ENCODE assay signal across 13 mouse cellular contexts in genomic region chr7:142092991-142093390, GRCm38 (mm10). TPM values are rescaled to one million over a fixed set of nuclear protein-coding genes. Genes with fewer than 3 reads are reported as not detected.
DNase-seq lines count a peak whose midpoint lies in the region; ATAC-seq lines count a peak whose summit lies in the region.
"Had no signal": no experiment of that assay in that cellular context is flagged by ENCODE, and none has a peak within 500 bp of the region (broad histone marks: within the 10 kb centered on the region; RNA-seq: fewer than 3 reads in every experiment).

No protein-coding gene starts in this region.

- no peaks in the 10 kb centered on the region for H3K9me3 ChIP-seq in kidney, embryonic 14.5 days (ENCODE audit: control insufficient read depth, low read length)
- no peaks in the 10 kb centered on the region for H3K9me3 ChIP-seq in embryonic facial prominence, embryonic 15.5 days (replicated peaks)
- H3K9me3 ChIP-seq in hindbrain, embryonic 11.5 days (ENCODE audit: control insufficient read depth, low read length), result no peaks in the 10 kb centered on the region
- no peaks in the 10 kb centered on the region for H3K9me3 ChIP-seq in midbrain, embryonic 16.5 days (replicated peaks; ENCODE audit: control insufficient read depth, low read length, poor library complexity, severe bottlenecking)

- no peaks in the 10 kb centered on the region for H3K36me3 ChIP-seq in kidney, embryonic 14.5 days (ENCODE audit: control insufficient read depth, insufficient read depth, low read length)
- no peaks in the 10 kb centered on the region for H3K36me3 ChIP-seq in embryonic facial prominence, embryonic 15.5 days
- no peaks in the 10 kb centered on the region for H3K36me3 ChIP-seq in hindbrain, embryonic 11.5 days (ENCODE audit: control insufficient read depth, insufficient read depth, low read length)
- peaks cover 3% of the 10 kb centered on the region for H3K36me3 ChIP-seq in midbrain, embryonic 16.5 days (ENCODE audit: control insufficient read depth, insufficient read depth, low read length)

- 0 out of 2 replicates have a peak overlapping the region, but pooled peaks have one; percentile 4 for H3K4me2 ChIP-seq in kidney, embryonic 14.5 days (replicated peaks; ENCODE audit: low read depth, low read length)
- H3K4me2 ChIP-seq in embryonic facial prominence, embryonic 15.5 days (replicated peaks), result peak overlapping the region; percentile 15; the same call in 1 of the 2 replicates
- peak overlapping the region; percentile 93 for H3K4me2 ChIP-seq in hindbrain, embryonic 11.5 days (replicated peaks; ENCODE audit: low read depth, low read length)
- peak overlapping the region; percentile 96 for H3K4me2 ChIP-seq in midbrain, embryonic 16.5 days (ENCODE audit: low read length)

- peaks cover 8% of the 10 kb centered on the region for H3K4me1 ChIP-seq in kidney, embryonic 14.5 days (ENCODE audit: control insufficient read depth, insufficient read depth, low read length)
- H3K4me1 ChIP-seq in embryonic facial prominence, embryonic 15.5 days, result peaks cover 35% of the 10 kb centered on the region
- H3K4me1 ChIP-seq in hindbrain, embryonic 11.5 days (replicated peaks; ENCODE audit: control insufficient read depth, insufficient read depth, low read length), result peaks cover 33% of the 10 kb centered on the region
- H3K4me1 ChIP-seq in midbrain, embryonic 16.5 days (ENCODE audit: control insufficient read depth, insufficient read depth, low read length), result peaks cover 67% of the 10 kb centered on the region

- DNase-seq in kidney, postnatal 14 days, result no peak
- no peak for DNase-seq in hindbrain, embryonic 11.5 days (ENCODE audit: low spot score)
- no peak for DNase-seq in adrenal gland, adult 8-10 months
- DNase-seq in spleen, adult 18-20 months, result no peak
- DNase-seq in ovary, postnatal 36 days (ENCODE audit: low spot score), result no peak
- DNase-seq: adrenal gland, postnatal 36 days had no signal

- peaks cover 51% of the 10 kb centered on the region for H3K27me3 ChIP-seq in kidney, embryonic 14.5 days (ENCODE audit: control insufficient read depth, insufficient read depth, low read length)
- H3K27me3 ChIP-seq in embryonic facial prominence, embryonic 15.5 days, result peaks cover 94% of the 10 kb centered on the region
- H3K27me3 ChIP-seq in hindbrain, embryonic 11.5 days (ENCODE audit: control insufficient read depth, insufficient read depth, low read length), result peaks cover 18% of the 10 kb centered on the region; the same call in 1 of the 2 replicates
- no peaks in the 10 kb centered on the region for H3K27me3 ChIP-seq in midbrain, embryonic 16.5 days (ENCODE audit: control insufficient read depth, insufficient read depth, low read depth, low read length)

- H3K9ac ChIP-seq in kidney, embryonic 14.5 days (ENCODE audit: low read depth, low read length), result no peak overlapping the region
- no peak overlapping the region for H3K9ac ChIP-seq in embryonic facial prominence, embryonic 15.5 days
- H3K9ac ChIP-seq in hindbrain, embryonic 11.5 days (ENCODE audit: low read depth, low read length), result peak overlapping the region; percentile 89; the same call in 1 of the 2 replicates
- peak overlapping the region; percentile 99 for H3K9ac ChIP-seq in midbrain, embryonic 16.5 days (ENCODE audit: low read depth, low read length)

- H3K27ac ChIP-seq in kidney, embryonic 14.5 days (ENCODE audit: low read depth, low read length), result no peak overlapping the region
- no peak overlapping the region for H3K27ac ChIP-seq in embryonic facial prominence, embryonic 15.5 days (replicated peaks)
- H3K27ac ChIP-seq in hindbrain, embryonic 11.5 days (ENCODE audit: low read depth, low read length), result 0 out of 2 replicates have a peak overlapping the region, but pooled peaks have one; percentile 24
- H3K27ac ChIP-seq in midbrain, embryonic 16.5 days (ENCODE audit: low read length), result peak overlapping the region; percentile 86

- WGBS in kidney, embryonic 14.5 days, result 56% methylated on average over 1 of the region's 1 CpGs
- 24% methylated on average over 1 of the region's 1 CpGs for WGBS in embryonic facial prominence, embryonic 15.5 days
- WGBS in hindbrain, embryonic 11.5 days, result 65% methylated on average over 1 of the region's 1 CpGs
- WGBS in midbrain, embryonic 16.5 days, result 48% methylated on average over 1 of the region's 1 CpGs

- ATAC-seq in kidney, embryonic 14.5 days (ENCODE audit: low FRiP score, low TSS enrichment), result no peak
- no peak for ATAC-seq in embryonic facial prominence, embryonic 15.5 days (ENCODE audit: insufficient number of reproducible peaks, low FRiP score, low TSS enrichment, low read depth)
- ATAC-seq in hindbrain, embryonic 11.5 days (ENCODE audit: low FRiP score), result no peak
- ATAC-seq in midbrain, embryonic 16.5 days, result no peak

- no peak overlapping the region for H3K4me3 ChIP-seq in kidney, embryonic 14.5 days (ENCODE audit: low read length)
- no peak overlapping the region for H3K4me3 ChIP-seq in embryonic facial prominence, embryonic 15.5 days (replicated peaks)
- H3K4me3 ChIP-seq in hindbrain, embryonic 11.5 days (ENCODE audit: low read depth, low read length), result peak overlapping the region; percentile 74
- H3K4me3 ChIP-seq in midbrain, embryonic 16.5 days (ENCODE audit: low read depth, low read length), result peak overlapping the region; percentile 88

RNA-seq across cellular contexts. Expression of gene Dusp8, which starts 2.7 kb away (rescaled TPM):
- polyA plus RNA-seq in kidney, embryonic 14.5 days (2014; fragmentation: Nextera tagmentation; extraction: Ambion mirVana), result 1.2 and 1.3 TPM in 2 replicates
- polyA plus RNA-seq in embryonic facial prominence, embryonic 15.5 days (2015; fragmentation: Nextera tagmentation; extraction: Ambion mirVana), result 6.5 and 7.7 TPM in 2 replicates
- polyA plus RNA-seq in hindbrain, embryonic 11.5 days (2014; fragmentation: Nextera tagmentation; extraction: Ambion mirVana), result 19.1 and 20.9 TPM in 2 replicates
- polyA plus RNA-seq in midbrain, embryonic 16.5 days (2015; fragmentation: Nextera tagmentation; extraction: Ambion mirVana), result 113 and 128 TPM in 2 replicates
- total RNA-seq in adrenal gland, adult 8-10 months (2022), result 10 to 100 TPM in 3 of 4 experiments, 1 to 10 TPM in 1; 4.6 to 18.1 (median 14.3) TPM

RNA-seq across cellular contexts. Expression of gene Gm45618, which starts 27.5 kb away (rescaled TPM):
- polyA plus RNA-seq in kidney, embryonic 14.5 days (2014; fragmentation: Nextera tagmentation; extraction: Ambion mirVana), result not detected in 2 replicates
- 0.79 and 1.7 TPM in 2 replicates for polyA plus RNA-seq in embryonic facial prominence, embryonic 15.5 days (2015; fragmentation: Nextera tagmentation; extraction: Ambion mirVana)
- not detected in 2 replicates for polyA plus RNA-seq in hindbrain, embryonic 11.5 days (2014; fragmentation: Nextera tagmentation; extraction: Ambion mirVana)
- polyA plus RNA-seq in midbrain, embryonic 16.5 days (2015; fragmentation: Nextera tagmentation; extraction: Ambion mirVana), result 0.30 TPM in 1 of 2 replicates, not detected in the other
- not detected for total RNA-seq in adrenal gland, adult 8-10 months (2022)
- total RNA-seq: adrenal gland, postnatal 36 days; ES-E14; hematopoietic stem cell, adult 5-6 weeks; left cerebral cortex, postnatal 14 days had no signal
- polyA plus RNA-seq: embryonic facial prominence, embryonic 11.5 days had no signal

RNA-seq across cellular contexts. Expression of gene Mob2, which starts 32.1 kb away (rescaled TPM):
- 63.8 and 65.8 TPM in 2 replicates for polyA plus RNA-seq in kidney, embryonic 14.5 days (2014; fragmentation: Nextera tagmentation; extraction: Ambion mirVana)
- polyA plus RNA-seq in embryonic facial prominence, embryonic 15.5 days (2015; fragmentation: Nextera tagmentation; extraction: Ambion mirVana), result 79.5 and 82.6 TPM in 2 replicates
- 53.3 and 59.8 TPM in 2 replicates for polyA plus RNA-seq in hindbrain, embryonic 11.5 days (2014; fragmentation: Nextera tagmentation; extraction: Ambion mirVana)
- polyA plus RNA-seq in midbrain, embryonic 16.5 days (2015; fragmentation: Nextera tagmentation; extraction: Ambion mirVana), result 47.5 and 50.3 TPM in 2 replicates
- 10 to 100 TPM; 52.8 to 65.8 (median 57.6) TPM for total RNA-seq in adrenal gland, adult 8-10 months (2022)

RNA-seq across cellular contexts. Expression of gene Gm39115, which starts 42.8 kb away (rescaled TPM):
- not detected in 2 replicates for polyA plus RNA-seq in kidney, embryonic 14.5 days (2014; fragmentation: Nextera tagmentation; extraction: Ambion mirVana)
- not detected in 2 replicates for polyA plus RNA-seq in embryonic facial prominence, embryonic 15.5 days (2015; fragmentation: Nextera tagmentation; extraction: Ambion mirVana)
- polyA plus RNA-seq in hindbrain, embryonic 11.5 days (2014; fragmentation: Nextera tagmentation; extraction: Ambion mirVana), result not detected in 2 replicates
- polyA plus RNA-seq in midbrain, embryonic 16.5 days (2015; fragmentation: Nextera tagmentation; extraction: Ambion mirVana), result not detected in 2 replicates
- total RNA-seq in adrenal gland, adult 8-10 months (2022), result not detected
- total RNA-seq: adrenal gland, postnatal 36 days; ES-E14; hematopoietic stem cell, adult 5-6 weeks; left cerebral cortex, postnatal 14 days had no signal
- polyA plus RNA-seq: embryonic facial prominence, embryonic 11.5 days had no signal

RNA-seq across cellular contexts. Expression of gene Gm45337, which starts 51.4 kb away (rescaled TPM):
- polyA plus RNA-seq in kidney, embryonic 14.5 days (2014; fragmentation: Nextera tagmentation; extraction: Ambion mirVana), result not detected in 2 replicates
- polyA plus RNA-seq in embryonic facial prominence, embryonic 15.5 days (2015; fragmentation: Nextera tagmentation; extraction: Ambion mirVana), result 1.0 and 1.1 TPM in 2 replicates
- not detected in 2 replicates for polyA plus RNA-seq in hindbrain, embryonic 11.5 days (2014; fragmentation: Nextera tagmentation; extraction: Ambion mirVana)
- not detected in 2 replicates for polyA plus RNA-seq in midbrain, embryonic 16.5 days (2015; fragmentation: Nextera tagmentation; extraction: Ambion mirVana)
- not detected for total RNA-seq in adrenal gland, adult 8-10 months (2022)
- total RNA-seq: adrenal gland, postnatal 36 days; ES-E14; hematopoietic stem cell, adult 5-6 weeks; left cerebral cortex, postnatal 14 days had no signal
- polyA plus RNA-seq: embryonic facial prominence, embryonic 11.5 days had no signal

Comparison
In these comparisons a context has a peak if more than half of its experiments do, and no peak if none do; other contexts are left out.
1. H3K27ac ChIP-seq: peak in hindbrain, embryonic 11.5 days (single experiment) and midbrain, embryonic 16.5 days (single experiment); none in kidney, embryonic 14.5 days (single experiment) and embryonic facial prominence, embryonic 15.5 days (single experiment).
2. H3K4me2 ChIP-seq: peak in every context shown above with its lines; median percentile 96 in midbrain, embryonic 16.5 days; 93 in hindbrain, embryonic 11.5 days; 15 in embryonic facial prominence, embryonic 15.5 days; 4 in kidney, embryonic 14.5 days.
3. H3K4me3 ChIP-seq: peak in hindbrain, embryonic 11.5 days (single experiment) and midbrain, embryonic 16.5 days (single experiment); none in kidney, embryonic 14.5 days (single experiment) and embryonic facial prominence, embryonic 15.5 days (single experiment).
4. H3K9ac ChIP-seq: peak in hindbrain, embryonic 11.5 days (single experiment) and midbrain, embryonic 16.5 days (single experiment); none in kidney, embryonic 14.5 days (single experiment) and embryonic facial prominence, embryonic 15.5 days (single experiment).